Mouse (Mus musculus): ENCODE data around the gene Adam12.

DNA sequence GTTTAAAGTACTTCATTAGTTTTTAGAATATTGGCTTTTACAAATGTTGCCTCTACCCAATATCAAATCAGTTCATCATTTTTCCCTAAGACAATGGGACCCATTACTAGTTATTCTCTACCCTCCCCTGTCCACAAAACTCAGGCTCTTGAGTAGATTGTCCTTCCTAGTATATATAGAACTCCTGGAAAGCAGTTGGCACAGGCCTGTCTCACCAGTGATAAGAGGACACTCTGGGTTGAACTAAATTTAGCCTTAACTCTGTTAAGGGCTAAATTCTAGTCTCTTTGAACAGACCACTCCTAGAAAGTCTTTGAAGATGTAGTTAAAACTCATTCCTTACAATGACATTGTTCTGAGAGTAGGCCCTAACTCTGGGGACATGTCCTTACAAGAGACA, 241.0 kb downstream of the Adam12 start:
- TF ChIP-seq CTCF (conservative IDR thresholded peaks at IDR 0.05; ENCODE audit: insufficient read depth, insufficient read length, low read depth, low read length) = no peak
- TF ChIP-seq POLR2A (IDR thresholded peaks at IDR 0.05; ENCODE audit: low read depth, low read length) = no peak
